Mouse (Mus musculus): ENCODE results near the gene Evl. TPM values are rescaled to one million over a fixed set of nuclear protein-coding genes. Genes with fewer than 3 reads are reported as not detected.
A peak's percentile ranks its signal among the peaks of the same experiment; 100 is the strongest.

Evl gene
- total RNA-seq, 4 experiments from 2014 or later: 5.5 to 10.1 (median 7.4) TPM

DNA sequence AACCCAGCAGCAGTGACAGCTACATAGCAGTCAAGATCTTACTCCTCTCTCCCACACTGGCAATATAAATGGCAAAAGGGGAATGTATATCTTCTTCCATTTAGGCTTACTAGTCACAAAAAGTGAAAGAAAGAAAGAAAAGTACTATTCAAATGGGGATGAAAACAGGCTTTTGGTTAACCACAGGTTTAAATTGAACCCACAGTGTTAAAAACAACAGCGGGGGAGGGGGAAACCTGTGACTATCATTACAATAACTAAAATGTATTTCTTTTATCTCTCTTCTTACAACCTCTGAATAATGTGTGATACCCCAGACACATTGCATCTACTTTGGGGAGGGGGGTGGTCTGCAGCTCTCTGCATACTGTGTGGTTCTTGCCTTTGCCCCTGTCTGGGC lies 91.7 kb downstream of the Evl start:
- no peak for DNase-seq (ENCODE audit: low spot score in 2 of 2)

DNA sequence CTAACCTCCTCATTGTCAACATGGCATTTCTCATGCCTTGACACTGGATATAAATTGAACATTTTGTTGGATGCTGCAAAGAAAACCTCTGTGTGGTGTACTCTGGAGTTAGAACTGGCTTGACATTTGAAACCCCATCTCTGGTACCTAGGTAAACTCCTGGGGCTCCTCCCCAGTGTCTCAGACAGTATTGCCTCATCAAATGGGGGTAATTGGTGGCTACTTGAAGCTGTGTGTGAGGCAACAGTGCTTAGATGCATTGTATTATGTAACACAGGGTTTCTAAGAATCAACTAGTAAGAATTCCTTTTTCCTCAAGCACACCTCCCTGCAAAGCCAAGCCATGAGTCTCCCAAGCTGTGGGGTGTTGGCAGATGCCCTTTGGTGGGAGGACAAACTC lies 93.3 kb downstream of the Evl start:
- no peak for DNase-seq (ENCODE audit: low spot score in 2 of 2)

DNA sequence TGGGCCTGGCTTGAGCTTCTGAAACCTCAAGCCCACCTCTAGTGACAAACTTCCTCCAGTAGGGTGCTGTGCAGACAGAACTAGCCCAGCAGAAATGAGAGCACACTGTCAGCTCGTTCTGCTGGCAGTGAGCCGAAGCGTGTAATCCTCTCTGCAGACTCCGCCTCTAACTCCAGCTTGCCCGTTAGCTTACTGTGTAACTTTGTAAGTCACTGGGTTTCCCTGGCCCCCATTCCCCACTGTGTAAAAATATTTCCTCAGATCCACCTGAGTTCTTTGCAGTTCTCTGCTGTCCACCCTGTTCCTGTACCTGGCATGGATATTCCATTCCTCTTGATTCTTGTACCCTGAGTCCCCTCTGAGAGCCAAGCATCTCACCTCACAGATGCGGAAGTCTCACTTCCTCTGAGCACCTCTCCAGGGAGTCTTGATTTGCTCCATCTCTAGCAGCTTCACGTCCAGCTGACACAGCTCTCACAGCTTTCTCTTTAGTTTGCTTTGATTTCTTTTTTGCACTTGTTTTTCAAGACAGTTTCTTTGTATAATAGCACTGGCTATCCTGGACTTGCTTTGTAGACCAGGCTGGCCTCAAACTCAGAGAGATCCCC lies 96.6 kb downstream of the Evl start:
- peak; percentile 14 to 40 for DNase-seq (ENCODE audit: low spot score in 2 of 2)

DNA sequence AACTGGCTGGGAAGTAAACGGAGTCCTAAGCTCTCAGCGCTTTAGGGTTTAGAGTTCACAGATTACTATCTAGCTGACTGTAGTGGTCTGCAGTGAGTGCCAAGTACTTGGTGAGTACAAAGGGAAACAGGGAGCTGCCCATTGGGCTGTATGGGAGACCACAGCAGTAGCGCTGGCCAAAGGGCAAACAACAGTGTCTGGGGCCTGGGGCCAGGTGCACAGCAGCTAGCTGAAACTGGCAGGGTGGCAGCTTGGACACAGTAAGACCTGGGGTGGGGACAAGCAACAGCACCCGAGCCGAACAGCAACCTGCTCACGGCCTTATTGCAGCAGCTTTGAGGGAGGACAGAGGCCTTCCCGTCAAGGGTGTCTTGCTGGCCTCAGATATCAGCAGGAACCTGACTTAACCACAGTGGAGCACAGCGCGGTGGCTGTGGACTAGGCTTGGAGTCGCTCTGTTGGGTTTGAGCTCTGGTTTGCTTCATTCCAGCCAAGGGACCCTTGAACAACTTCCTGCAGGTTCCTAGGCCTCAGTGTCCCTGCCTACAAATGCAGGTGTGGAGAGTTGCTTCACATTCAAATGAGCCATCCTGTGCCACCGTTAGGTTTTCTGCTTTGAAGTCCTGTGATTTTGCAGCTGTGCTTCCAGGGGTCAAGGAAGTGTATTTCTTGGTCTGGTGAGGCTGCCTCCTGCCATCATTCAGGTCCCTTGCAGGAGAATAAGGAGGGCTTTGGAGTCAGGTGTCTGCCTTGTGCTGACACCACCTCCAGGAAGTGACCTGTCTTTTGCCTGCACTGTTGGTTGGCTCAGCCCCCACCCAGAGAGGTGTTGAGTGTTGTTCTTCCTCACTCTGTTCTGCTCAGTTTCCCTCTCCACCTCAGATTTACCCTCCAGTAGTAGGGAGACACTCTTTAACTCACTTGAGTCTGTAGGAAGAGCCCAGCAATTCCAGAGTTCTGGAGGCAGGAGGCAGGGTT lies 99.1 kb downstream of the Evl start:
- no peak for DNase-seq (ENCODE audit: low spot score in 2 of 2)

DNA sequence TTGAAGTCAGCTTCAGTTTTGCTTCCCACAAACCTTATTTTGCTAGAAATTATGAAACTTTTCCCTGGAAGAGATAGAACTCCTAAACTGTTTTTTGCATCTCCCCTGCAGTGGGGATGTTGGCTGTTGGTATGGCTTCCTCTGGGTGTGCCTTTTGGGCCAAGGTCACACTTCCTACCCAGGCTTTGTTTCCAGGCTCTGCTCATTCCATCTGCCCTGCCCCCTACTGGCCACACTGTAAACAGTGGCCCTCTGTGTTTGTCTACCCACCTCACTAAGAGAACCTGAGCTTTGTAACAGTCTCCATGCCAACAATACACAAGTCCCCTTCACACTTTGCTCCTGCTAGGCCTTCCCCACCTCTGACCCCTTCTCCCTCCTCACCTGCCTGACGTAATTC lies 102.8 kb downstream of the Evl start:
- DNase-seq (ENCODE audit: low spot score in 2 of 2): no peak

DNA sequence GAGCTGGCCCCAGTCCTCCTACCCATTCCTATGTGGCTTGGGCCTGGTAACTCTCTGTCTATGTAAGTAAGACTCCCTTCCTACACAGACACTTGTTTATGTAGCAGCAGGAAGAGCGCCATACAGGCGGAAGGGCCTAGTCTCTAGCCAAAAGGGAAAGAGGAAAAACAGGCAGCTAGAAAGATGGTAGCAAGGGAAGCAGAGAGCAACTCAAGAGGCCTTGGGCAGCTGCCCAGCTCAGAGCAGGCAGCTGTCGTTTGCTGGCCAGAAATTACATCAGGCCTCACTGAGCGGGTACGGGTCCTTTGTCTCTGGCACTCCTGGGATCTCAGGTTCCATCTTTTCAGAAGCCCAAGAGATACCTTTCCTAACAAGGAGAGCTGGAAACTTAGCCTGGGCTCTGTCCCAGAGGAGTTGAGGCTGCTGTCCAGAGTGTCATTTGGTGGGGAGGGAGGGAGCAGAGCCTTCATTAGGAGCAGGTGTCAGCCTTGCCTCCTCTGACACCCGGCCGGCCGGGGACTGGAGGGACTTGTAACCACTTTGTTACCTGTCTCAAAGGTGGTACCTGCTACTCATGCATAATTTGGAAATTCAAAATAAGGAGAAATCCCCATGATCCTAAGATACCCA lies 114.2 kb downstream of the Evl start:
- no peak for DNase-seq (ENCODE audit: low spot score in 2 of 2)

DNA sequence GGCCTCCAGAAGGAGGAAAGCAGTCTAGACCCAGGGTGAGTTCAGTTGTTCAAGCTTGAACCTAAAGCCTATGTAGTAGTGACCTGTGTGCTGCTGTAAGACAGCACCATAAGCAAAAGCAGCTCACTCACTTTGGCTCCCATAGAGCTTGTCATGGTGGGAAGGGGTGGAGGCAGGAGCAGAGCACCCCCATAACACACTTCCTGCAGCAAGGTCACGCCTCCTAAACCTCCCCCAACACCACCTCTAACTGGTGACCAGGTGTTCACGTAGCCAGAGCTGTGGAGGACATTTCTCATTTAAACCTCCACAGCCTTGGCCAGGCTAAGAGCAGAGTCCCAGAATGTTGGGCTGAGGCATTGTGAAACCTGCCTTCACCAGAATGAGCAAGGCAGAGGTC lies 117.0 kb downstream of the Evl start:
- no peak for DNase-seq (ENCODE audit: low spot score in 2 of 2)

DNA sequence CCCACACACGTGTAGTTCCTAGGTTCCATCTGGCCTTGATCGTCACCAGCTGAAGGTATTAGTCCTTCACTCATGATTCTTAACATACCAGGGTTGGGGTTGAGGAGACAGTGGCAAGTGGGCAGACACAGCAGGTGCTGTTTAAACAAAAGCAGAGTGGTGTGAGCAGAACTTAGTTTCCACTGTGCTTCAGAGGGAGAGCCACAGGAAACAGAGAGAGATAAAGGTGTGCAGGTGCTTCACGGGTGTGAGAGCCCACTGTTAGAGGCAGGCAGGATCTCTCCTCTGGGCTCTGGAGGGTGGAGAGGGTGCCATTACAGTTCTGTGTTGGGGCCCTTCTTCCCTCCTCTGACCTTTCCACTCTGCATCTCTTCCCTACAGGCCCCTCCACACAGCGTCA lies 118.4 kb downstream of the Evl start:
- DNase-seq (ENCODE audit: low spot score in 2 of 2): no peak

DNA sequence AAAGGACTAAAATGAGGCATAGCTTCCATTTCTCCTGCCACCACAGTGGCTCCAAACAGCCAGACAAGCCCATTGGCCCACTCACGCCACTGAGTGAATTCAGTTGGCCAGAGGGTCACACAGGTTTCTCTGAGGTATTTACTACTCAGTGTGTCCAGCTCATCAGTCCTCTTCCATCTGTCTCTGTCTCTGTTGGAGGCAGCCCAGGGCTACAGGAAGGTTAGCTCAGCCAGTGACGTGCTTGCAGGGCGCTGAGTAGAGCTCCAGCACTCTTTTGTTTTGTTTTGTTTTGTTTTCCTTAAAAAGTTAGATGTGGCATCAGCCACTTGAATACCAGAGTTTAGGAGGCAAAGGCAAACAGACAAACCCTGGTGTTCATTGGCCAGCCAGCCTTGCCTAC lies 119.0 kb downstream of the Evl start:
- no peak for DNase-seq (ENCODE audit: low spot score in 2 of 2)

DNA sequence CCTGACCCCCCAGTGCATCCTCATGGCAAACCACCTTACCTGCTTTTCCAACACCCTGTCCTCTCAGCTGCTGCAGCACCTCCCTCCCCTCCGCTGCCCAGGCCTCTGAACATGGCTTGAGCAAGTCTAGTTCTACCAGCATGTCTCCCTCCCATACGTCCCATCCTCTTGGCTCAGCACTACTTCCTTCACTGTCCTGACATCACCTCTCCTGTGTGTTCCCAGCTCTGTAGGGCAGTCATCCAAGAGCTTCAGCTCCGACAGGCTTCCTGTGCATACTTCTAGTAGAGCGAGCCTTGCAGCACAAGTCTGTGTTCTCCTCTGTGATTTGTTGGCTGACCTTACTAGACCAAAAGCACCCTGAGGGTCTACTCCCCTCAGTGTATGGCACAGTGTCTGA lies 120.0 kb downstream of the Evl start:
- no peak for DNase-seq (ENCODE audit: low spot score in 2 of 2)

DNA sequence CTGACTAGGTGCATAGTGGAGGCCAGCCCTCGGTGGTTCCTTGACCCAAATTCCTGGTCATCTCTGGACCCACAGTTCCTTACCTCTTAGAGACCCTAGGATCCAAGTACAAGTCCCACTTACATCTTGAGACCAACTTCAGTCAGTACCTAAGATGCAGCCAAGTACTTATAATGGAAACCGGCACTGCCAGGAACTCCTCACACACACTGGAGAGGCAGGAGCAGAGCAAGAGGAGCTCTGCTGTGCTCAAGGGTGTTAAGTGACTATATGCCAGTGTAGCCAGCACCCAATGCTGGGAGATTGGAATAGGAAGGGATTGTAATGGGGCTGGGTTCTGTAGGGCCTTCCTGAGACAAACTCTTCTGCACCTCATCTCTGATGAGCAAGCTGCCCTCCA lies 120.4 kb downstream of the Evl start:
- no peak for DNase-seq (ENCODE audit: low spot score in 2 of 2)

DNA sequence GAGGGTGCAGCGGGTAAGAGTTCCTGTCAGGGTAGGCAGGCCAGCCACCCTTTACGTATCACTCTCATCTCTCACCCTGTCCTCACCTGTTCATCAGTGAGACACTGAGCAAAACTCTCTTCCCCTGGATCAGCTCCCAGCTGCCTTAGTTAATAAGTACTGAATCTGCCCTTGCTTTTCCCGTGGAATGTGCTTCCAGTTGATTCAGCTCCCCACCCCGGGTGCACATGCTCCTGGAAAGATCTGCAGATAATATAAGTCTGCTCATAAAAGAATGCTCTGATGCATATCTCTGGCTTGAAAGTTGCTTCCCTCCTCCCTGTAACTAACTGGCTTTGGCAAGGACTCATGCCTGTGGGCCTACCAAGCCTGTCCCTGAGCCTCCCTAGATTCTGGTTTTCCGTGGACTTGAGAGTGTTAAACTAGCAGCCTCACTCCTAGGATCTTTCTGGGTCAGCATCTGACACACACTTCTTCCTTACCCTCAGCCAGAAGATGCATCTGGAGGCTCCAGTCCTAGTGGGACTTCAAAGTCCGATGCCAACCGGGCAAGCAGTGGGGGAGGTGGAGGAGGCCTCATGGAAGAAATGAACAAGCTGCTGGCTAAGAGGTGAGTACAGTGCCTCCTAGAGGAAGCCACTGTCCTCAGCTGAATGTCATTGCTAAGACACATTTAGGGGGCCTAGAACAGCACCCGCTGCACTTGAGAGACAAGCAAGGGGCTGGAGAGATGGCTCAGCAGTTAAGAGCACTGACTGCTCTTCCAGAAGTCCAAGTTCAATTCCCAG lies 121.3 kb downstream of the Evl start:
- no peak for DNase-seq (ENCODE audit: low spot score in 2 of 2)

DNA sequence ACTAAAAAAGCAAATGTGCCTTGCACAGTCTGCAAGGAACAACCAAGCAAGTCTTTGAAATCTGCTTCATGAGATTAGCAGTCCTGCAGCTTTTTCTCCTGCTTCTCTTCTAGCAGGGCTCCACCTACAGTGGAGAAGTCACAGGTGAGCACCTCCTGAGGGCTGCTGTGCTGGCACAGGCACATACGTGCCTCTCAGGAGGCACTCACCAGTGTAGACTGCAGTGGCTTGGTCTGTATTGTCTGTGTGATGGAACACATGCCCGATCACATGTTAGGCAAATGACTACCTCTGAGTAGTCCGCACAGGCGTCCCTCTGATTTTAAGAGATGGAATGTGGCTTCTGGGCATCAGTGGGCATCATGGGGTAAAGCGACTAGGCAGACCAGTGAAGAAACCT lies 122.6 kb downstream of the Evl start:
- DNase-seq (ENCODE audit: low spot score in 2 of 2): no peak

DNA sequence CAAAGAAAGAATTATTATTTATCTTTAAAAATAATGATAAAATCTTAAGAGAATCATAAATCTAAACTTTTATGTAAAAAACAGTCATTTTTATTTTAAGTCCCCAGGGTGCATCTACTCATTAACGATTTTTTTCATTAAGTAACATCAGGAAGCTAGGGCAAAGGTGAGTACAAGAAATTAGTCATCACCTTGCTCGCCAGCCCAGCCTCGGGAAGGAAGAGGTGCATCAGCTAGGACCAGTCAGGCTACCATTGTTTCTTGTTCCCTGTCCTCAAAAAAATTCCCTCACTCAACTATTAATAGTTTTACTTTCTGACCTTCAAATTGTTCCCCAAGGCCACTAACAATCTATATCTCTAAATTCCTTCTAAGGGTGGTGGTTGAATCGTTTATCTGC lies 123.8 kb downstream of the Evl start:
- DNase-seq (ENCODE audit: low spot score in 2 of 2): no peak

DNA sequence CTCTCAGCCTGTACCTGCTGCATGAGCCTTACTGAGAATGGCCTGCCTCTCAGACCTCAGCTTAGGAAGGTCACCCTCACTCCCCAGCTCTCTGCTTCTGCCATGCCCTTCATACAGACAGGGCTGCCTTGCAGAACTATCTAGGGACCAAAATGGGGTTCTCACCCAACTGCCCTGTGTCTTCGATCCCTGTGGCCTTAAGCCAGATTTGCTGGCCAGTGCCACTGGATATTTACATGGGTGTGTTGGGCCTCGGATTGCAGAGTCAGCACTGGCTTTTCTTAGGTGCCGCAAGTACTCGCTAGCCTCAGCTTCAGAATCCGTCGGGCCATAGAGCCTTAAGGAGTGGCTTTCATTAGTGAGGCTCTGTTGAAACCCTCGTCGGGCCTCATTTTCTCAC lies 126.3 kb downstream of the Evl start:
- no peak for DNase-seq (ENCODE audit: low spot score in 2 of 2)

DNA sequence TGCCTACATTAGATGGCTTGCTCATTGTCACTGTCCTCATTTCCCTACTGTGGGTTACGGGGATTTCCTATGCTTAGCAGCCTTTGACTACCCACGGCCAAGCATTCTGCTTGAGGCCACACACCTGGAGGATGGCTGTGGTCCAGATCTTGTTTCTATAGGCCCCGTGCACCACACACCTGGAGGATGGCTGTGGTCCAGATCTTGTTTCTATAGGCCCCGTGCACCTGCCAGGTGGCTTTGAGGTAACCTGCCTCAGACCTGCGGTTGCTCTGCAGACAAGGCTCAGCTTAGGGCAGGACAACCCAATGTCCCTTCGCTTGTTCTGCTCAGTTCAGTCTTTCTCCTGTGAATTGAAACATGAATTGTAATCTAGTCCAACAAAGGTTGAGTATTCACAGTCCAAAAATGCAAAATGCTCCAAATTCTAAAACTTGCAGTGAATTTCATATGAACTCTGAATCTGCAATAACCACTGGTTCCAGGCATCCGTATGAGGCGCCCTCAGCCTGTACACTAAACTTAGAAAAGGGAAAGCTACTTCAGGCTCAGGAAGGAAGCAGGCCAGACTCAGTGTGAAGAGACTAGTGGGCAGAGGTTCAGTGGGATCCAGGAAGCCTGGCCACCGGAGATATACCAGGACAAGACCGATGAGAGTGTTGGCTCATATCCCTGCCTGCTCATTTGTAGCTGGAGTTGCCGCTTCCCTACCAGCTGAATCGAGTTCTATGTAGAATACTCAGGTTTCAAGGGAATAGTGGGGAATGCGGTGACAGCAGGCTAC lies 127.9 kb downstream of the Evl start:
- DNase-seq (ENCODE audit: low spot score in 2 of 2): no peak

DNA sequence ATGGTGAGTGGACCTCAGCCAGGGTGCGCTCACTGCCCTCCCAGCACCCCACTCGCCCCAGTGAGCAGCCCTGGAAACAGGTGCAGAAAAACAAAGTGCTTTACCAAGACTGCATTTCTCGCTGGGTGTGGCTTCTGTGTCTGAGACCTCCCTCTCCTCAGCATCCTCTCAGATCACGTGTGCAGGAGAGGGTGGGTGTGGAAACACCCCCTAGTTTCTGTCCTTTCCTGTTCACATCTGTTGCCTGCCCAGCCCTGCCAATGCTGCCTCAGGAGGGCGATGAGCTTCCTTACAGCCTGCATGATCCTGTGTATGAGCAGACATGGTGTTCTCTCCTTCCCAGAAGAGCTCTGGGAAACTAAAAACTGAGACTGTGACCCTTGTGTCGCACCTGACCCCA lies 131.9 kb downstream of the Evl start:
- no peak for DNase-seq (ENCODE audit: low spot score in 2 of 2)

DNA sequence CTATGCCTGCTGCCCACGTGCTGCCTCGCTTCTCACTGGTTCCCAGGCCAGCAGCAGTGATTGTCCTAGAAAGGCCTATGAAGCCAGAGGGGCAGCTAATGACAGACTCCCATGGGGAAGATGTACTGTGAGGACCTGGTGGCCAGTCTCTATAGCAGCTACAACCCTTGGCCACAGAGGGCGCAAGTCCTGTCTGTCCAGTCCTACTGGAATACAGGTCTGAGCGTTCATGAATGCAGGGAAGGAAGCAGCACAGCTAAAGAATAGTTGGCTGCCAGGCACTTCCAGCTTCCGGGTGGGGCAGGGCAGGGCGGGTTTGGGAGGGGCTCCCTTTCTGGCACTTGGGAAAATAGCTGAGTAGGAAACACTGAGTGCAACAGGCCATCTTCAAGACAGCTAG lies 132.4 kb downstream of the Evl start:
- DNase-seq (ENCODE audit: low spot score in 2 of 2): no peak

DNA sequence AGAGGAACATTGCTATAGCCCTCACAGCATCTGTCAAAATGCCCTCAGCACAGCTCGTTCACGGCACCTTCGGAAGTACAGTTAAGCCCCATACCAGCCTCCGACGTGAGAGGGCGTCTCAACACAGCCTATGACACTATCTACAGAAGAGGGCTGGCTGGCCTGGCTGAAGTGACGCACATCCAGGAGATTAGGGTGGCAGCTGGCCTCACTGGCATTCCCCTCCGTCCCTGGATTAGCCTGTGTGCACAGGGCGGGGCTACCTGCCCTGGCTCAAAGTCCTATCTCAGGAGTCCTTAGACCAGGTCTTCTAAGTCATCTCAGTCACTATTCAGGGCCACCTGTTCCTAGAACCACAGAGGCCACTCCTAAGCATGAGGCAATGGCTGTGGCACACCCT lies 134.6 kb downstream of the Evl start:
- no peak for DNase-seq (ENCODE audit: low spot score in 2 of 2)

DNA sequence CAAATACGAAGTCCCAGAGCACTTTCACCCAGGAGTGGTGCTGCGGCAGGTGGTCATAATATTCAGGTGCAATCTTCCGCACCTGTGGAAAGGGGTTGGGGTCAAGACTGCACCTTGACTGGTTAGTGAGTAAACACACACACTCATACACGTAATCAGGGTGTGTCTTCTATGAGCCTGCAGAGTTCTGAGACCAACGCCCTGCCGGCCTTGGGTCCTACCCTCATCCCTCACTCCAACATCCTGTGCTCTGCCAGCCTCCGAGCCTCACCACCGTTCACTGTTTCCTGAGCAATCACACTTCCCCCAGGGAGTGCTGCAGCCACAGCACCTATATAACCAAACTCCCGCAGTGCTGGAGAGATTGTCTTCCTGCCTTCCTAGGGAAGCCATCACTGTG lies 136.0 kb downstream of the Evl start:
- DNase-seq (ENCODE audit: low spot score in 2 of 2): no peak

DNA sequence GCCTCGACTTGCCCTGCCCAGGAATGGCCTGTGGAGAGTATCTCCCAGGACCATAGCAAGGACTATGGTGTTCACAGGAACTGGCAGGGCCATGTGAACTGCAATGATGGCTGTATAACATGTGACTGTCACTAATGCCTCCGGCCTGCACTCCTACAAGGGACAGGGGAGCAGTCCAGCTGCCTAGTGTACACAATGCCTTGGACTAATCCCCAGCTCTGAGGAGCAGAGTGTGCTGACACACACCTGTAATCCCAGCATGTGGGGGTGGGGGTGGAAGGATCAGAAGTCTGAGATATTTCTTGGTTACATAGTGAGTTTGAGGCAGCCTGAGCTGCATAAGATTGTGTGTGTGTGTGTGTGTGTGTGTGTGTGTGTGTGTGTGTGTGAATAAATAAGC lies 139.1 kb downstream of the Evl start:
- no peak for DNase-seq (ENCODE audit: low spot score in 2 of 2)
